Mouse (Mus musculus) cerebellum, adult 18-20 months (tissue): ENCODE data around the gene Tgm2.
A peak's percentile ranks its signal among the peaks of the same experiment; 100 is the strongest.

Experiments
- DNase-seq, 2 experiments: peaks; one replicate each; pipeline ENCODE4 v3.0.0; 2021

The Tgm2 gene

GRCm38 (mm10) chr2:158146223-158146622 lies at the start of gene Tgm2:
Gene Tgm2, minus strand, starts transcription at chr2:158146436.
- DNase-seq: peak; percentile 83 to 91

- peak in 1 of 2 experiments; percentile 45 for DNase-seq
Observed at GRCm38 (mm10) chr2:158194945-158195640, 48.9 kb upstream of the Tgm2 start.

- DNase-seq: no peak
Observed at GRCm38 (mm10) chr2:158193611-158194336, 47.5 kb upstream of the Tgm2 start.

GRCm38 (mm10) chr2:158191098-158191497 lies 44.9 kb upstream of the Tgm2 start:
- DNase-seq: no peak

- DNase-seq: no peak
Observed at GRCm38 (mm10) chr2:158189451-158189850, 43.2 kb upstream of the Tgm2 start.

GRCm38 (mm10) chr2:158186206-158186871 lies 40.1 kb upstream of the Tgm2 start:
- DNase-seq: no peak

GRCm38 (mm10) chr2:158183266-158183665 lies 37.0 kb upstream of the Tgm2 start:
- DNase-seq: no peak

- DNase-seq: no peak
Observed at GRCm38 (mm10) chr2:158181932-158182331, 35.7 kb upstream of the Tgm2 start.

- DNase-seq: peak in 1 of 2 experiments; percentile 31
Observed at GRCm38 (mm10) chr2:158180797-158181196, 34.6 kb upstream of the Tgm2 start.

- peak; percentile 19 to 48 for DNase-seq
Observed at GRCm38 (mm10) chr2:158179370-158180111, 33.3 kb upstream of the Tgm2 start.

- DNase-seq: peak; percentile 22 to 23
Observed at GRCm38 (mm10) chr2:158178696-158179369, 32.6 kb upstream of the Tgm2 start.

GRCm38 (mm10) chr2:158178139-158178538 lies 31.9 kb upstream of the Tgm2 start:
- no peak for DNase-seq

- DNase-seq: no peak
Observed at GRCm38 (mm10) chr2:158177574-158177973, 31.3 kb upstream of the Tgm2 start.

GRCm38 (mm10) chr2:158176763-158177162 lies 30.5 kb upstream of the Tgm2 start:
- no peak for DNase-seq

GRCm38 (mm10) chr2:158175433-158175832 lies 29.2 kb upstream of the Tgm2 start:
- no peak for DNase-seq

GRCm38 (mm10) chr2:158174958-158175357 lies 28.7 kb upstream of the Tgm2 start:
- DNase-seq: no peak

GRCm38 (mm10) chr2:158174438-158174837 lies 28.2 kb upstream of the Tgm2 start:
- no peak for DNase-seq

GRCm38 (mm10) chr2:158170394-158170793 lies 24.2 kb upstream of the Tgm2 start:
- no peak for DNase-seq

GRCm38 (mm10) chr2:158169771-158170170 lies 23.5 kb upstream of the Tgm2 start:
- no peak for DNase-seq

GRCm38 (mm10) chr2:158169351-158169750 lies 23.1 kb upstream of the Tgm2 start:
- DNase-seq: no peak

GRCm38 (mm10) chr2:158168741-158169211 lies 22.5 kb upstream of the Tgm2 start:
- DNase-seq: no peak

- DNase-seq: no peak
Observed at GRCm38 (mm10) chr2:158167496-158168205, 21.4 kb upstream of the Tgm2 start.
